Mouse (Mus musculus): ENCODE results near the gene Chd5.

DNA sequence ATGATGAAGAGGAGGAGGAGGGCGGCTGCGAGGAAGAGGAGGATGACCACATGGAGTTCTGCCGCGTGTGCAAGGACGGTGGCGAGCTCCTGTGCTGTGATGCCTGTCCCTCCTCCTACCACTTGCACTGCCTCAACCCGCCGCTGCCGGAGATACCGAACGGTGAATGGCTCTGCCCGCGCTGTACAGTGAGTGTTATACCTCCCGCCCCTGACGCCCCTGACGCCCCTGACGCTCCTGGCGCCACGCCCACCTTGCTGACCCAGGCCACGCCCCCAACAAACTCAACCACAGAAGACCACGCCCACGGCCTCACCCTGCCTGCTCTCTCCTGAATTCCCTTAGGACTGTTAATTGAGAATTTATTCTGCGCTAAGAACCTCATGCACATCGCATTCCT, 22.4 kb downstream of the Chd5 start:
- TF ChIP-seq CTCF (IDR thresholded peaks at IDR 0.05; ENCODE audit: insufficient read depth, low read length) = no peak
- TF ChIP-seq POLR2A (IDR thresholded peaks at IDR 0.05; ENCODE audit: borderline replicate concordance, extremely low read depth, low read depth, low read length) = no peak

Data from lung, adult 2 months (tissue).